ENCODE assay signal across 16 mouse cellular contexts in genomic region chr7:92783914-92784313, GRCm38 (mm10).
"Had no signal": no experiment of that assay in that cellular context is flagged by ENCODE, and none has a peak within 500 bp of the region (broad histone marks: within the 10 kb centered on the region; RNA-seq: fewer than 3 reads in every experiment).

No protein-coding gene starts in this region.

- H3K4me3 ChIP-seq: liver, embryonic 15.5 days; lung, embryonic 15.5 days; megakaryocyte, embryonic 14.5 days; midbrain, embryonic 10.5 days; midbrain, embryonic 13.5 days; myocyte; neural tube, embryonic 13.5 days had no signal

- H3K27me3 ChIP-seq: liver, embryonic 15.5 days; lung, embryonic 15.5 days; megakaryocyte, embryonic 14.5 days; midbrain, embryonic 13.5 days; neural tube, embryonic 13.5 days had no signal

- DNase-seq: kidney, adult 2 months; kidney, postnatal 25 days; lung, adult 18-20 months; lung, postnatal 10 days; lung, postnatal 36 days; retina, postnatal 1 day; right cerebral cortex, postnatal 25 days; thymus, postnatal 25 days had no signal

- H3K9ac ChIP-seq: liver, embryonic 15.5 days; lung, embryonic 15.5 days; midbrain, embryonic 13.5 days; neural tube, embryonic 13.5 days had no signal

- H3K4me1 ChIP-seq: liver, embryonic 15.5 days; lung, embryonic 15.5 days; megakaryocyte, embryonic 14.5 days; midbrain, embryonic 10.5 days; midbrain, embryonic 13.5 days had no signal

- H3K36me3 ChIP-seq: liver, embryonic 15.5 days; lung, embryonic 15.5 days had no signal

- H3K27ac ChIP-seq: kidney, postnatal 0 days; liver, embryonic 15.5 days; lung, embryonic 15.5 days; midbrain, embryonic 10.5 days; midbrain, embryonic 13.5 days; neural tube, embryonic 13.5 days had no signal
